ENCODE assay signal across 8 mouse cellular contexts in genomic region chr19:8983150-8983650, GRCm38 (mm10). TPM values are rescaled to one million over a fixed set of nuclear protein-coding genes. Genes with fewer than 3 reads are reported as not detected.
DNase-seq lines count a peak whose midpoint lies in the region; ATAC-seq and TF ChIP-seq lines count a peak whose summit lies in the region.

No protein-coding gene starts in this region.

- intact Hi-C loops in left cerebral cortex, postnatal 14 days (cut with DNase I) = no loop called here

- H3K9me3 ChIP-seq in embryonic facial prominence, embryonic 13.5 days = no peaks in the 10 kb centered on the region
- H3K9me3 ChIP-seq in intestine, postnatal 0 days (ENCODE audit: control insufficient read depth) = no peaks in the 10 kb centered on the region
- H3K9me3 ChIP-seq in stomach, embryonic 15.5 days = no peaks in the 10 kb centered on the region

- H3K27ac ChIP-seq in spleen, adult 2 months (ENCODE audit: insufficient read depth, low read length) = peak overlapping the region; percentile 3; the same call in 1 of the 2 replicates
- peak overlapping the region; percentile 82 for H3K27ac ChIP-seq in embryonic facial prominence, embryonic 13.5 days
- peak overlapping the region; percentile 89 for H3K27ac ChIP-seq in intestine, postnatal 0 days (ENCODE audit: low read depth, low read length)
- H3K27ac ChIP-seq in stomach, embryonic 15.5 days = peak overlapping the region; percentile 78

- TF ChIP-seq POLR2A in spleen, adult 2 months (IDR thresholded peaks at IDR 0.05; ENCODE audit: low read depth, low read length) = no peak

- H3K36me3 ChIP-seq in spleen, adult 2 months (ENCODE audit: control insufficient read depth, insufficient read depth, low read length) = peaks cover 9% of the 10 kb centered on the region
- peaks cover 30% of the 10 kb centered on the region for H3K36me3 ChIP-seq in embryonic facial prominence, embryonic 13.5 days
- H3K36me3 ChIP-seq in intestine, postnatal 0 days (ENCODE audit: control insufficient read depth, insufficient read depth) = peaks cover 11% of the 10 kb centered on the region
- H3K36me3 ChIP-seq in stomach, embryonic 15.5 days = peaks cover 12% of the 10 kb centered on the region

- no peak for ATAC-seq in embryonic facial prominence, embryonic 13.5 days (ENCODE audit: insufficient number of reproducible peaks, insufficient read depth, low FRiP score, low TSS enrichment, low read depth)
- ATAC-seq in intestine, postnatal 0 days = peak; percentile 89
- peak; percentile 68 for ATAC-seq in stomach, embryonic 15.5 days (ENCODE audit: insufficient read depth, low FRiP score, low read depth)

- DNase-seq in spleen, adult 2 months (ENCODE audit: low read depth in 1 of 2, low spot score in 2 of 2) = no peak
- DNase-seq in spleen, adult 18-20 months = no peak
- DNase-seq in layer of hippocampus, adult 9-10 months (ENCODE audit: low spot score) = no peak
- no peak for DNase-seq in left cerebral cortex, postnatal 14 days (ENCODE audit: low spot score in 2 of 2)
- no peak for DNase-seq in left cerebral cortex, adult 11 months (ENCODE audit: low spot score)

- no peak overlapping the region for H3K9ac ChIP-seq in embryonic facial prominence, embryonic 13.5 days
- H3K9ac ChIP-seq in intestine, postnatal 0 days (ENCODE audit: low read depth, low read length) = peak overlapping the region; percentile 34
- no peak overlapping the region for H3K9ac ChIP-seq in stomach, embryonic 15.5 days

- H3K4me1 ChIP-seq in spleen, adult 2 months (ENCODE audit: control insufficient read depth, insufficient read depth, insufficient read length) = peaks cover 44% of the 10 kb centered on the region; the same call in 1 of the 2 replicates
- peaks cover 65% of the 10 kb centered on the region for H3K4me1 ChIP-seq in embryonic facial prominence, embryonic 13.5 days
- H3K4me1 ChIP-seq in intestine, postnatal 0 days (replicated peaks; ENCODE audit: control insufficient read depth, insufficient read depth, low read length) = peaks cover 27% of the 10 kb centered on the region
- peaks cover 52% of the 10 kb centered on the region for H3K4me1 ChIP-seq in stomach, embryonic 15.5 days

- WGBS in spleen, adult 2 months = 48% methylated on average over 4 of the region's 4 CpGs
- WGBS in embryonic facial prominence, embryonic 13.5 days = 48% methylated on average over 4 of the region's 4 CpGs
- WGBS in intestine, postnatal 0 days = 19% methylated on average over 4 of the region's 4 CpGs
- WGBS in stomach, embryonic 15.5 days = 22% methylated on average over 4 of the region's 4 CpGs

- no peak for TF ChIP-seq CTCF in spleen, adult 2 months (IDR thresholded peaks at IDR 0.05; ENCODE audit: extremely low read depth, insufficient read depth, insufficient read length, insufficient replicate concordance)
- no peak for TF ChIP-seq CTCF in intestine, postnatal 0 days (IDR thresholded peaks at IDR 0.05; ENCODE audit: low read depth)

- H3K4me3 ChIP-seq in spleen, adult 2 months (ENCODE audit: extremely low read depth, insufficient read depth, insufficient read length) = no peak overlapping the region
- H3K4me3 ChIP-seq in embryonic facial prominence, embryonic 13.5 days = no peak overlapping the region
- no peak overlapping the region for H3K4me3 ChIP-seq in intestine, postnatal 0 days (ENCODE audit: low read depth, low read length)
- H3K4me3 ChIP-seq in stomach, embryonic 15.5 days (replicated peaks) = no peak overlapping the region

- H3K27me3 ChIP-seq in spleen, adult 2 months (ENCODE audit: control insufficient read depth, insufficient read depth, low read length) = no peaks in the 10 kb centered on the region
- H3K27me3 ChIP-seq in embryonic facial prominence, embryonic 13.5 days = no peaks in the 10 kb centered on the region
- H3K27me3 ChIP-seq in intestine, postnatal 0 days (replicated peaks; ENCODE audit: control insufficient read depth, insufficient read depth, low read length) = no peaks in the 10 kb centered on the region
- no peaks in the 10 kb centered on the region for H3K27me3 ChIP-seq in stomach, embryonic 15.5 days (replicated peaks)

- no peak overlapping the region for H3K4me2 ChIP-seq in embryonic facial prominence, embryonic 13.5 days
- H3K4me2 ChIP-seq in intestine, postnatal 0 days (replicated peaks; ENCODE audit: low read depth) = peak overlapping the region; percentile 49
- peak overlapping the region; percentile 5; the same call in 1 of the 2 replicates for H3K4me2 ChIP-seq in stomach, embryonic 15.5 days

RNA-seq across cellular contexts. Expression of gene Ahnak, which starts 5.9 kb away (rescaled TPM):
- 6.9 and 8.0 TPM in 2 replicates for polyA plus RNA-seq in spleen, adult 2 months (2012; rRNA removed)
- polyA plus RNA-seq in embryonic facial prominence, embryonic 13.5 days (2015; fragmentation: Nextera tagmentation; extraction: Ambion mirVana) = 51.0 and 57.8 TPM in 2 replicates
- 26.2 and 30.1 TPM in 2 replicates for polyA plus RNA-seq in intestine, postnatal 0 days (2015; fragmentation: Nextera tagmentation; extraction: Ambion mirVana)
- 32.2 and 43.5 TPM in 2 replicates for polyA plus RNA-seq in stomach, embryonic 15.5 days (2015; fragmentation: Nextera tagmentation; extraction: Ambion mirVana)
- total RNA-seq in left cerebral cortex, postnatal 14 days (2021) = 10 to 100 TPM; 15.7 to 23.9 TPM

RNA-seq across cellular contexts. Expression of gene Eef1g, which starts 16.4 kb away (rescaled TPM):
- polyA plus RNA-seq in spleen, adult 2 months (2012; rRNA removed) = 206 and 242 TPM in 2 replicates
- 481 and 529 TPM in 2 replicates for polyA plus RNA-seq in embryonic facial prominence, embryonic 13.5 days (2015; fragmentation: Nextera tagmentation; extraction: Ambion mirVana)
- polyA plus RNA-seq in intestine, postnatal 0 days (2015; fragmentation: Nextera tagmentation; extraction: Ambion mirVana) = 164 and 168 TPM in 2 replicates
- polyA plus RNA-seq in stomach, embryonic 15.5 days (2015; fragmentation: Nextera tagmentation; extraction: Ambion mirVana) = 383 and 461 TPM in 2 replicates
- total RNA-seq in left cerebral cortex, postnatal 14 days (2021) = 100 to 1,000 TPM; 188 to 198 TPM

RNA-seq across cellular contexts. Expression of gene Tut1, which starts 29.6 kb away (rescaled TPM):
- polyA plus RNA-seq in spleen, adult 2 months (2012; rRNA removed) = 18.3 and 22.3 TPM in 2 replicates
- 33.6 and 34.5 TPM in 2 replicates for polyA plus RNA-seq in embryonic facial prominence, embryonic 13.5 days (2015; fragmentation: Nextera tagmentation; extraction: Ambion mirVana)
- polyA plus RNA-seq in intestine, postnatal 0 days (2015; fragmentation: Nextera tagmentation; extraction: Ambion mirVana) = 10.7 and 11.1 TPM in 2 replicates
- 29.1 and 31.8 TPM in 2 replicates for polyA plus RNA-seq in stomach, embryonic 15.5 days (2015; fragmentation: Nextera tagmentation; extraction: Ambion mirVana)
- total RNA-seq in left cerebral cortex, postnatal 14 days (2021) = 10 to 100 TPM; 16.7 to 16.8 TPM

RNA-seq across cellular contexts. Expression of gene Mta2, which starts 41.5 kb away (rescaled TPM):
- polyA plus RNA-seq in spleen, adult 2 months (2012; rRNA removed) = 35.0 and 37.7 TPM in 2 replicates
- polyA plus RNA-seq in embryonic facial prominence, embryonic 13.5 days (2015; fragmentation: Nextera tagmentation; extraction: Ambion mirVana) = 187 and 189 TPM in 2 replicates
- 53.1 and 54.1 TPM in 2 replicates for polyA plus RNA-seq in intestine, postnatal 0 days (2015; fragmentation: Nextera tagmentation; extraction: Ambion mirVana)
- polyA plus RNA-seq in stomach, embryonic 15.5 days (2015; fragmentation: Nextera tagmentation; extraction: Ambion mirVana) = 132 and 142 TPM in 2 replicates
- 10 to 100 TPM; 48.6 to 50.3 TPM for total RNA-seq in left cerebral cortex, postnatal 14 days (2021)

RNA-seq across cellular contexts. Expression of gene Eml3, which starts 53.8 kb away (rescaled TPM):
- 72.3 and 77.7 TPM in 2 replicates for polyA plus RNA-seq in spleen, adult 2 months (2012; rRNA removed)
- 32.3 and 32.8 TPM in 2 replicates for polyA plus RNA-seq in embryonic facial prominence, embryonic 13.5 days (2015; fragmentation: Nextera tagmentation; extraction: Ambion mirVana)
- 12.0 and 13.6 TPM in 2 replicates for polyA plus RNA-seq in intestine, postnatal 0 days (2015; fragmentation: Nextera tagmentation; extraction: Ambion mirVana)
- polyA plus RNA-seq in stomach, embryonic 15.5 days (2015; fragmentation: Nextera tagmentation; extraction: Ambion mirVana) = 31.7 and 32.6 TPM in 2 replicates
- total RNA-seq in left cerebral cortex, postnatal 14 days (2021) = 1 to 10 TPM; 7.4 to 9.0 TPM

Comparison
In these comparisons a context has a peak if more than half of its experiments do, and no peak if none do; other contexts are left out.
1. H3K27ac ChIP-seq: peak in every context shown above with its lines; median percentile 89 in intestine, postnatal 0 days; 82 in embryonic facial prominence, embryonic 13.5 days; 78 in stomach, embryonic 15.5 days; 3 in spleen, adult 2 months.